Mouse (Mus musculus) thymus, postnatal 0 days (tissue): ENCODE data around the gene Gm20388. TPM values are rescaled to one million over a fixed set of nuclear protein-coding genes. Genes with fewer than 3 reads are reported as not detected.

Experiments used
- DNase-seq: peaks from one replicate; pipeline ENCODE4 v3.0.0-alpha.2; 2015; ENCODE audit warnings: low spot score
- polyA plus RNA-seq: library from polyadenylated mRNA; unstranded; fragments of >200 nt; fragmentation: Nextera tagmentation; extraction: Ambion mirVana; gene quantifications from 2 replicates; pipeline ENCODE4 v1.2.1, GENCODE M21; 2015

The Gm20388 gene
- polyA plus RNA-seq, 1 experiment from 2014 or later: not detected

DNA sequence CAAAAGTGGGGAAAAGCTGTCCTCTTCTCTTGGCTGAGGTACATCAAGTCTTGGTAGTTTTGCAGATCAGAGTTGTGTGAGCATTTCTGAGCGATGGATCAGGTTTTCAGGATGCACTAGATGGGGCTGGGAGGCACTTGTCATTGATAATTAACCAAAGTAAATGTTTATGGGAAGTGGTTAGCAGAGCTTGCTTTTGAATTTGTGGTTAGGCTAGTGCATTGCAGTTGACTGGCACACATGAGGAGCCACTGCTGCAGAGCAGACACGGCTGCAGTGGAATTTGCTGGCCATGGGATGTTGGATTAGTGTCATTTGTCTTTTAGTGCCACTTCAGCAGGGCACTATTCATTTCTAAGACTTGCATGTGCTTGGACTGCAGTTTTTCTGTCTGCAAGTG lies 3.5 kb downstream of the Gm20388 start:
- DNase-seq: no peak

- DNase-seq: no peak
These were observed 4.7 kb downstream of the Gm20388 start for GRCm38 (mm10) chr8:119915298-119915697.

- DNase-seq: no peak
These were observed 5.7 kb downstream of the Gm20388 start for GRCm38 (mm10) chr8:119916237-119916892.

DNA sequence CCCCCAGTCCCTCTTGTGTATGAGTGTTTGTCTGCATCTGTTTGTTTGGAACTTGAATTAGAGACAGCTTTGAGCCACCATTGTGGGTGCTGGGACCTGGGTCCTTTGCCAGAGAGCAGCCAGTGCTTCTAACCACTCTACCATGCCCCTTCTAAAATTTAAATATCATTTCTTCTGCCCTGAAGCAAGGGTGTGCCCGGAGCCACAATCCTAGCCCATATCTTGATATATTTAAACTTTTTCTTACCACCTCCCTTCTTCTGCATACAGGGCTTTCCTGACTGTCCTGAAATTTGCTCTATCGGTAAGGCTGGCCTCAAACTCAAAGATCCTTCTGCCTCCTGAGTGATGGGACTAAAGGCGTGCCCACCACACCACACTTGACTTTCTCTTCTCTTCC lies 6.8 kb downstream of the Gm20388 start:
- no peak for DNase-seq

- DNase-seq: no peak
These were observed 7.5 kb downstream of the Gm20388 start for GRCm38 (mm10) chr8:119918155-119918567.

DNA sequence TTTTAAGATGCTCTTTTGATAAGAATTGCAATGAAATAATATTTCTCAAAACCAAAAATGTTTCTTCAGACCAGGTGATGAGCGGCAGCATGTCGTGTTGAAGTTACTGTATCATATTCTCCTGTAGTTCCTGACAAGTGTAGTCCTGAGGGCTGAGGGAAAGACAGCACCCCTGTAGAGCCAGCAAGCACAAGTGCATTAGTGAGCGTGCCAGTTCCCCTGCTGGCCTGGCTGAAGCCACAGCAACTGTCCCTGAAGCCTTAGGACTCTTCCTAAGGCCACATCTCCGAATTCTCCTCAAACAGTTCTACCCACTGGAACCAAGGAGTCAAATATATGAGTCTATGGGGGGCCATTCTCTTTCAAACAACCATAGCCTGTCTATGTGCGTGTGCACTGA lies 12.6 kb downstream of the Gm20388 start:
- DNase-seq: no peak

GRCm38 (mm10) chr8:119925428-119925827 lies 14.8 kb downstream of the Gm20388 start:
- DNase-seq: no peak

DNA sequence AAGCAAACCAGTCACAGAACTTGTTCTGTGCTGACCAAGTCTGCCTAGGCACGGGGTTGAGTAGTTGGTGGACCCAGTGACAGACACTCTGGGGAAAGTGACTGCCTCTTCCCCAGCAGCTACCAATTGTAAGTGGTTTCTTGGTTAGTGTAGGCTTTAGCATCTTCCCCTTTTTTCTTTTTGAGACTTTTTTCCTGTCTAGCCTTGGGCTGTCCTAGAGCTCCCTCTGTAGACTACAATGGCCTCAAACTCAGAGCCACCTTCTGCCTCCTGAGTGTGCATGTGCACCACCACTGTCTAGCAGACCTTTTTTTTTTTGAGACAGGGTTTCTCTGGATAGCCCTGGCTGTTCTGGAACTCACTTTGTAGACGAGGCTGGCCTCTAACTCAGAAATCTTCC lies 15.8 kb downstream of the Gm20388 start:
- peak; percentile 69 for DNase-seq

DNA sequence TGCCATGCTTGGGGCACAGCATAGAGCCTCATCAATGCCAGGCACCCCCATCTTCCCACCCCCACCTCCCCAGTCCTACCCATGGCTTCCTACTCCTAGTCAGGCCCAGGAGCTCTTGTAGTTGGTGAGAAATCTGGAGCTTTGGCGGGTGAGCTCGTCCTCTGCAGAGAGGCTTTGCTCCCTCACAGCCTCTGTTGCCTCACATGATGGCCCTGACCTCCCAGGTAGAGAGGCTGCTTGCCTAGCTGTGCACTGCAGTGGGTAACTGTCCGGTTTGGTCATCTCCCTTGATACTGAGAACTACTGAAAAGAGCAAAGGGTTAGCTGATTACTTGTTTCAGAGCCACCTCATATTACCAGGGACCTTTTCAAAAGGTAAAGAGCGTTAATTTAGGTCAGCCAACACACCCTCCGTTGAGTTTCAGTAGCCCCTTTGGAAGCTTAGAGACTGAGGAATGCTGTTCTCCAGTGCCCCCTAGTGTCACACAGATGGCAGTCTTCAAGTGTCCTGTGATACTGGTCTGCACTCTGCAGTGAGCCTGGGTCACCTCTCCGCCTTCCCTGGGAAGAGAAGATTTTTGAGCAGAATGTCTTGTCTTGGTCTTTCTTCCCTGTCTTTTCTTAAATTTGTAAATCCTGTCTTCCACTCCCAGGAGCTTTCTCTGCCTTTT lies 16.9 kb downstream of the Gm20388 start:
- peak; percentile 53 for DNase-seq

DNA sequence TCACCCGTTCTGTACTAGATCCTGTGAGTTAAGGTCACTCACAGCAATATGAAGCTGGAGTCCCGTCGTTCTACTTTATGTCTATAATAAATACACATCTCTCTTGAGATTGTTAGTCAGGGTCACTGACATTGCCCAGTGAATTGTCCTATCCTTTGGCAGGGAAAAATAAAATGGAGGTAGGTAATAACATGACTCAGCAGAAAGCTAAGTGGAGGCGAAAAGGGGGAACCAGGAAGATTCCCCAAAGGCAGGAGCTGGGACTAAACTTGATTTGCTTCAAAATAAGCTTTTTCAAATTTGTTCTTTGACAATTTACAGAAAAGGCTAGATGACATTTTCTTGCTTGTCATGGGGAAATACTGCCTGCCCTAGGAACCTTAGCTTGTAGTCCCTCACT lies 20.7 kb downstream of the Gm20388 start:
- no peak for DNase-seq

GRCm38 (mm10) chr8:119933681-119934080 lies 23.0 kb downstream of the Gm20388 start:
- DNase-seq: no peak

DNA sequence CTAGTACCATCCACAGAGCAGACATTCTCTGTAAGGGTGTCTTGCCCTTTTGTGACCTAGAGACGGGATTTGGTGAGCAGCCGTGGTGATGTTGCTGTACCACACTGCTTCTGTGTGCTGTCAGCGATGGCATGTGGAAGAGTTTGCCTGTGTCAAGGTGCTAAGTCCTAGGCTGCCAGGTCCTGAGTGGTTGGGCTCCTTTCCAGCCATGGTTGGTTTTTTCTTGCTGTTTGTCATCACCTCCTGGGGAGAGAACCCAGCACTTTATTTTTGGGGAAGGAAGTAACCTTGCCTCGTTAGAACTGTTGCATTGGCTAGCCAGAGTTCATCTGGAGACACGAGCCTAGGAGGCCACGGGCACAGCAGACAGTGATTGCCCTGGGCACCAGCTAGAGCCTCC lies 24.9 kb downstream of the Gm20388 start:
- no peak for DNase-seq

DNA sequence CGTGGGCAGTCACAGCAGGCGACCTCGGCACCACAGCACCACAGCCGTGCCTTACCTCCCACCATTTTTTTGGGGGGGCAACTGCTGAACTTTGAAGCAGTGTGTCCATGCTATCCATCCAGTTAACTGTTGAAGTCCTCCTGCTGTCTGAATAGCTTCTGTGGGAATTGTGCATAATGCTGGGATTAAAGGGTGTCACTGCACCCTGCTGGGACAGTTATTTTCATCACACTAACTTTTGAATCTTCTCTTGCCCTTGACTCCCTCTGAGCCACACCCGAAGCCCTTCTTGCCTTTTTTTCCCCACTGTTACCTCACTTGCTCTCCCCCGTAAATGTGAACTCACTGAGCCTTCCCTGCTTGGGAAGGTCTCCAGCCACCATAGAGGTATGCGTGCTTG lies 27.8 kb downstream of the Gm20388 start:
- no peak for DNase-seq

DNA sequence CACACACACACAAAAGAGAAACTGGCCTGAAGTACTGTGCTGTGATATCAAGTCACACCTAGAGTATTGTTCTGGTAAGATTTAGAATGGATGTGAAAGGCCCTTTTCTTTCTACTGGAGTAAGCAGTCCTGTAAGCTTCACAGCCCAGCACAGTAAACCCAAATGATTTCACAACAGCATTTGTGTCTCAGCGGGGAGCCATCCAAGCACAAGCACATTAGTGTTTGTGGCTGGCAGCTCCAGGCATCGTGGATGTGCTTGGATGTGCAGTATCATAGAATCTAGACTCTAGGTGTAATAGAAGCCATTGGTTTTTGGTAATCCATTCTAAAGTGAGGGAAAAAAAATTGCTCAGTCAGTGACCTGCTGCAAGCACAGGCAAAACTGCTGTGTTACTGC lies 28.7 kb downstream of the Gm20388 start:
- no peak for DNase-seq

GRCm38 (mm10) chr8:119941471-119941870 lies 30.8 kb downstream of the Gm20388 start:
- no peak for DNase-seq

- DNase-seq: no peak
These were observed 33.0 kb downstream of the Gm20388 start for GRCm38 (mm10) chr8:119943616-119944015.

DNA sequence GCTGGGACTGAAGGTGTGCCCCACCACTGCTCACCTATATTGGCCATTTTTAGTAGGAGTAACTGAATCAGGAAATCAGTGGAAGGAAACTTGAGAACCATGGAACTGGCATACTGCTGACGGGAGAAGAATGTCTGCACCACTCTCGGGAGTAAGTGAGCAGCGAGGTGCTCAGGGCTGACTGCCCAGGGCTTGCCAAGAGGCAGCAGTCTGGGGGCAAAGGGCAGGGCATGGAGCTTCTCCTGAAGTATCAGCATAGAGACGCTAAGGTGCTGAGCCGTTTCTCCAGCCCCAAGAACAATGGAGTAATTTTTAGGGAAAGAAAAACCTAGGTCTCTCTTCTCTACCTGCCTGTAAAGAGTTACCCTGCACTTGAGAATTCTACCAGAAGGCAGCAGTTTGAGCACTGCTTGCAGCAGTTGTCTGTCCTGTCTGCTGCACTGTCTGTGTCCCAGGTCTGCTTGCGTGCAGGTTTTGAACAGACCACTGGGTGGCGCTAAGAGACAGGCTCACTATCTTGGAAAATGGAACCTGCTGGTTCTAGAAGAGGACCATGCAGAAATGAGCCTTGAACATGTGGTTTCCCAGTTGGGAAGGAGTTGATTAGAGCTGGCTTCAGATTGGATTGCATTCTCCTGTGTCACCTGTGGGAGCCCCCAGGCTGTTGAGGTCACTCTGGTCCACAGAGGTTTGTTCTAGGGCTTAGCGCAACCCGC lies 33.6 kb downstream of the Gm20388 start:
- DNase-seq: peak; percentile 74

DNA sequence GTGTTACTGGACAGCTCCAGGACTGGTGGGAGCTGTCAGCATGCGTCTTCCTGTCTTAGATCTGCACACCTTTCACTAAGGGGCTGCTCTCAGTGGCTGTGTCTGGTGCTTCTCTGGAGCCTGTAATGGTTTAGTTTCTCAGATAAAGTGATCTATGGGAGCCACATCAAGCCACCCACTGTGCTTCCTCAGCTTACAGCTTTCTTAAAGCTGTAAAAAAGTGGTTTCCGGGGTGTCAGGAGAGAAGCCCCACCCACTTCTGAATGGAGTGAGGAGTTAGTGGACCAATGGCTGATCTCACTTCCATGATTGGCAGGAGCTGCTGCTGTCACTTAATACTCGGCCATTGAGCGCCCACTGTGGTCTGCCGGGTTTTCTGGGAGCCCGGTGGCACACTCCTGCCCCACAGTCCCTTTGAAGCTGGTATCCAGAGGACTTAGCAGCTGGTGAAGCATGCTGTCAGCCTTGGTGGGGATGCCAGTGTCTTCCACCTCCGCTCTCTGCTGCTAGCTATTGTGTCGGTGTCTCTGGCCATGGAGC lies 35.8 kb downstream of the Gm20388 start:
- DNase-seq: peak; percentile 66

GRCm38 (mm10) chr8:119947653-119948052 lies 37.0 kb downstream of the Gm20388 start:
- no peak for DNase-seq

GRCm38 (mm10) chr8:119948340-119948739 lies 37.7 kb downstream of the Gm20388 start:
- no peak for DNase-seq

- no peak for DNase-seq
These were observed 41.6 kb downstream of the Gm20388 start for GRCm38 (mm10) chr8:119952282-119952681.

DNA sequence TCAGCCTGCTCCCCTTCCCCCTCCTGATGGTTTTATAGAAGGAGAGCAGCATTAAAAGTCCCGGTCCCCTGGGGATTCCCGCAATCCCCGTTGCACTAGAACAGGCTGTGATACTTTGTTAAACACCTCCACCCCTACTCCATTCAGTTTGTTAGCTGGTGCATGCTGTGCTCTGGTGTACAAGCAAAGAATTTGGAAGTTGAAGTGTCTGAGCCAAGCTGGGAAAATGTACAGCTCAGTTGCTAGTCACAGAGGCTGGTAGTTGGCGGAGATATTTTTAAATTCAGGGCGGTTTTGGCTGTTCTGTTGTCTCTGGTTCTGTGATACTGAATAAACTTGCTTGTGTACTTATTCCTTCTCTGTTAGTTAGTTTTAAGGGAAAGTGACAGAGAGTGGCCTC lies 42.1 kb downstream of the Gm20388 start:
- DNase-seq: no peak
